Mouse (Mus musculus) urinary bladder, postnatal 14 days (tissue): ENCODE data around the gene Zic4.

Experiments used
- DNase-seq: peaks from one replicate; pipeline ENCODE4 v3.0.0; 2021; ENCODE audit warnings: low spot score

The Zic4 gene

GRCm38 (mm10) chr9:91361856-91362601, at the start of gene Zic4:
Zic4 (plus strand) TSS chr9:91362413.
- DNase-seq, result no peak

- DNase-seq, result no peak
Observed at GRCm38 (mm10) chr9:91347591-91347990, 14.6 kb upstream of the Zic4 start.

GRCm38 (mm10) chr9:91348746-91349145, 13.5 kb upstream of the Zic4 start:
- no peak for DNase-seq

- no peak for DNase-seq
Observed at GRCm38 (mm10) chr9:91350211-91350791, 11.9 kb upstream of the Zic4 start.

GRCm38 (mm10) chr9:91350861-91351291, 11.3 kb upstream of the Zic4 start:
- no peak for DNase-seq

- no peak for DNase-seq
Observed at GRCm38 (mm10) chr9:91351361-91351760, 10.9 kb upstream of the Zic4 start.

- DNase-seq, result no peak
Observed at GRCm38 (mm10) chr9:91351961-91352411, 10.2 kb upstream of the Zic4 start.

- no peak for DNase-seq
Observed at GRCm38 (mm10) chr9:91352786-91353185, 9.4 kb upstream of the Zic4 start.

GRCm38 (mm10) chr9:91353551-91354433, 8.4 kb upstream of the Zic4 start:
- no peak for DNase-seq

- no peak for DNase-seq
Observed at GRCm38 (mm10) chr9:91354434-91355269, 7.6 kb upstream of the Zic4 start.

- no peak for DNase-seq
Observed at GRCm38 (mm10) chr9:91355270-91355589, 7.0 kb upstream of the Zic4 start.

- no peak for DNase-seq
Observed at GRCm38 (mm10) chr9:91355629-91356352, 6.4 kb upstream of the Zic4 start.

GRCm38 (mm10) chr9:91356353-91356740, 5.9 kb upstream of the Zic4 start:
- DNase-seq, result no peak

- DNase-seq, result no peak
Observed at GRCm38 (mm10) chr9:91357321-91357720, 4.9 kb upstream of the Zic4 start.

- DNase-seq, result no peak
Observed at GRCm38 (mm10) chr9:91358851-91359687, 3.1 kb upstream of the Zic4 start.

- DNase-seq, result no peak
Observed at GRCm38 (mm10) chr9:91360151-91361032, 1.8 kb upstream of the Zic4 start.

GRCm38 (mm10) chr9:91361033-91361855, 969 bp upstream of the Zic4 start:
- no peak for DNase-seq

- DNase-seq, result no peak
Observed at GRCm38 (mm10) chr9:91363011-91363730, 958 bp downstream of the Zic4 start.
